Comparison of ENCODE assay signal across 8 mouse cellular contexts in the genomic region with DNA sequence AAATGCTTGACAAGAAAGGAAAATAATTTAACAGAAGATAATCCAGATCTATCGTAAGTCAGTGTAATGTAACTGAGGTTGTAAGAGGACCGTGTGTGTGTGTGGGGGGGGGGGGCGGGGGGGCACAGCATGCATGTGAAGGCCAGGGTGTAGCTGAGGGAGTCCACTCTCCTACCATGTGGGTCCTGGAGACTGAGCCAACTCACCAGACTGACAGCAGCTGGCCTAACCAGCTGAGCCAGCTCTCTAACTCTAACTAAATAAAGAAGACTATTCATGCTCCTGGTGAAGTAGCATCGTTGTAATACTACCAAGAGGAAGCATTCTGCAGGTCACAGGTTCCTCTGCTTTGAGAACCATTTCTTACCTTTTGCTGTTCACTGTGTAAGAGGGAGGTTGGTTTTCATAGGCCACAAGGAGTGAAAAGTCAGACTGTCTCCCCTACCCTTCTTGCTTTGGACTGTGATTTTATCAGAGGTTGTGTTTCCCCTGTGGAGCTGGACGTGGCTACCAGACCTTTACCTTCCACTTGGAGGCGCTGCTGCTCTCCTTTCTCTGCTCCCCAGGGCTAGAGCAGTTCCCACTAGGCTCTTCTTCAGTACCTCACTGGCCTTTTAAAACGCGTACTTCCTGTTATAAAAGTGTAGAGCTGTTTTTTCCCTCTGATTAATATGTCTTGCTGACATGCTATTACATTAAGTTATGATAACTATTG. TPM values are rescaled to one million over a fixed set of nuclear protein-coding genes. Genes with fewer than 3 reads are reported as not detected.
DNase-seq lines count a peak whose midpoint lies in the region; ATAC-seq and TF ChIP-seq lines count a peak whose summit lies in the region.

No protein-coding gene starts in this region.

- no peaks in the 10 kb centered on the region for H3K9me3 ChIP-seq in forebrain, embryonic 11.5 days (ENCODE audit: control insufficient read depth, low read length)
- no peaks in the 10 kb centered on the region for H3K9me3 ChIP-seq in forebrain, embryonic 10.5 days
- H3K9me3 ChIP-seq in liver, embryonic 12.5 days (replicated peaks) = no peaks in the 10 kb centered on the region
- no peaks in the 10 kb centered on the region for H3K9me3 ChIP-seq in hindbrain, postnatal 0 days (ENCODE audit: low read length)

- peak; percentile 56 for TF ChIP-seq CTCF in hindbrain, postnatal 0 days (IDR thresholded peaks at IDR 0.05; ENCODE audit: low read depth)

- intact Hi-C loops in heart, postnatal 36 days (cut with DNase I) = no loop called here

- no peak overlapping the region for H3K27ac ChIP-seq in forebrain, embryonic 11.5 days (ENCODE audit: low read depth, low read length)
- H3K27ac ChIP-seq in forebrain, embryonic 10.5 days = no peak overlapping the region
- no peak overlapping the region for H3K27ac ChIP-seq in liver, embryonic 12.5 days
- H3K27ac ChIP-seq in hindbrain, postnatal 0 days = no peak overlapping the region

- WGBS in forebrain, embryonic 11.5 days = 72% methylated on average over 8 of the region's 8 CpGs
- 66% methylated on average over 8 of the region's 8 CpGs for WGBS in forebrain, embryonic 10.5 days
- 62% methylated on average over 8 of the region's 8 CpGs for WGBS in liver, embryonic 12.5 days (ENCODE audit: insufficient replicate concordance)
- 65% methylated on average over 8 of the region's 8 CpGs for WGBS in hindbrain, postnatal 0 days

- H3K9ac ChIP-seq in forebrain, embryonic 11.5 days (ENCODE audit: low read length) = no peak overlapping the region
- no peak overlapping the region for H3K9ac ChIP-seq in liver, embryonic 12.5 days
- no peak overlapping the region for H3K9ac ChIP-seq in hindbrain, postnatal 0 days (replicated peaks; ENCODE audit: low read length)

- H3K4me2 ChIP-seq in forebrain, embryonic 11.5 days (ENCODE audit: low read depth, low read length, severe bottlenecking) = no peak overlapping the region
- H3K4me2 ChIP-seq in liver, embryonic 12.5 days = no peak overlapping the region
- H3K4me2 ChIP-seq in hindbrain, postnatal 0 days (ENCODE audit: low read depth, low read length) = no peak overlapping the region

- no peaks in the 10 kb centered on the region for H3K4me1 ChIP-seq in forebrain, embryonic 11.5 days (replicated peaks; ENCODE audit: control insufficient read depth, insufficient read depth, low read length)
- H3K4me1 ChIP-seq in forebrain, embryonic 10.5 days = no peaks in the 10 kb centered on the region
- no peaks in the 10 kb centered on the region for H3K4me1 ChIP-seq in liver, embryonic 12.5 days
- no peaks in the 10 kb centered on the region for H3K4me1 ChIP-seq in hindbrain, postnatal 0 days (ENCODE audit: insufficient read depth, low read length)

- DNase-seq in forebrain, embryonic 11.5 days (ENCODE audit: low spot score) = no peak
- no peak for DNase-seq in forebrain, embryonic 10.5 days (ENCODE audit: extremely low spot score, low spot score)
- peak; percentile 8 for DNase-seq in liver
- peak; percentile 57 for DNase-seq in ZHBTc4 (ENCODE audit: low read depth, low spot score)
- DNase-seq in hindbrain, postnatal 0 days (ENCODE audit: low spot score) = peak; percentile 51
- no peak for DNase-seq in heart, postnatal 36 days

- H3K4me3 ChIP-seq in forebrain, embryonic 11.5 days (ENCODE audit: low read depth, low read length) = no peak overlapping the region
- H3K4me3 ChIP-seq in forebrain, embryonic 10.5 days = no peak overlapping the region
- H3K4me3 ChIP-seq in liver, embryonic 12.5 days = no peak overlapping the region
- no peak overlapping the region for H3K4me3 ChIP-seq in hindbrain, postnatal 0 days (ENCODE audit: low read length)

- no peaks in the 10 kb centered on the region for H3K27me3 ChIP-seq in forebrain, embryonic 11.5 days (ENCODE audit: control insufficient read depth, insufficient read depth, low read length)
- H3K27me3 ChIP-seq in forebrain, embryonic 10.5 days (ENCODE audit: poor library complexity, severe bottlenecking) = no peaks in the 10 kb centered on the region
- H3K27me3 ChIP-seq in liver, embryonic 12.5 days (replicated peaks) = no peaks in the 10 kb centered on the region
- no peaks in the 10 kb centered on the region for H3K27me3 ChIP-seq in hindbrain, postnatal 0 days (ENCODE audit: insufficient read depth, low read length)

- 0 out of 2 replicates have a peak, but pooled peaks have one; percentile 27 for ATAC-seq in forebrain, embryonic 11.5 days (replicated peaks; ENCODE audit: low FRiP score)
- ATAC-seq in liver, embryonic 12.5 days = no peak
- ATAC-seq in hindbrain, postnatal 0 days = peak; percentile 59
- ATAC-seq in inflammation-experienced regulatory T-cells, adult 6 months = no peak

- no peaks in the 10 kb centered on the region for H3K36me3 ChIP-seq in forebrain, embryonic 11.5 days (ENCODE audit: control insufficient read depth, insufficient read depth, low read length)
- peaks cover 40% of the 10 kb centered on the region for H3K36me3 ChIP-seq in forebrain, embryonic 10.5 days (replicated peaks)
- H3K36me3 ChIP-seq in liver, embryonic 12.5 days = peaks cover 39% of the 10 kb centered on the region
- peaks cover 9% of the 10 kb centered on the region for H3K36me3 ChIP-seq in hindbrain, postnatal 0 days (ENCODE audit: insufficient read depth, low read length)

RNA-seq across cellular contexts. Expression of a gene that starts 28.1 kb away (rescaled TPM):
- polyA plus RNA-seq in forebrain, embryonic 11.5 days (2014; fragmentation: Nextera tagmentation; extraction: Ambion mirVana) = 0.11 and 0.28 TPM in 2 replicates
- polyA plus RNA-seq in forebrain, embryonic 10.5 days (2016; fragmentation: Nextera tagmentation; extraction: Ambion mirVana) = 0.05 and 0.15 TPM in 2 replicates
- polyA plus RNA-seq in liver, embryonic 12.5 days (2016; fragmentation: Nextera tagmentation; extraction: Ambion mirVana) = 0.11 and 0.18 TPM in 2 replicates
- 0.26 and 0.29 TPM in 2 replicates for total RNA-seq in hindbrain, postnatal 0 days (2014; rRNA removed)
- 0.08 TPM in 2 replicates for polyA plus RNA-seq in hindbrain, postnatal 0 days (2015; fragmentation: Nextera tagmentation; extraction: Ambion mirVana)
- polyA plus RNA-seq in inflammation-experienced regulatory T-cells, adult 6 months (2017; shearing (Covaris generic)) = under 1 TPM in 2 of 3 experiments, not detected in 1; 0.28 to 0.52 TPM
- under 1 TPM; 0.08 to 0.11 TPM for total RNA-seq in heart, postnatal 36 days (2021)

Comparison
In these comparisons a context has a peak if more than half of its experiments do, and no peak if none do; other contexts are left out.
1. ATAC-seq: peak in forebrain, embryonic 11.5 days (single experiment) and hindbrain, postnatal 0 days (single experiment); none in liver, embryonic 12.5 days (single experiment) and inflammation-experienced regulatory T-cells, adult 6 months (single experiment).
2. DNase-seq: peak in liver (single experiment), ZHBTc4 (single experiment) and hindbrain, postnatal 0 days (single experiment); none in forebrain, embryonic 11.5 days (single experiment), forebrain, embryonic 10.5 days (single experiment) and heart, postnatal 36 days (0 of 2).